Mouse (Mus musculus) lung, adult 2 months (tissue): ENCODE data around the gene Pptc7. TPM values are rescaled to one million over a fixed set of nuclear protein-coding genes. Genes with fewer than 3 reads are reported as not detected.

Experiments
- DNase-seq: peaks from one replicate; pipeline ENCODE4 v3.0.0; 2022
- H3K4me1 ChIP-seq: fragments of 200-500 bp; 2 replicates; pipeline ENCODE4 v1.6.1; 2011; ENCODE audit warnings: low read length; ENCODE audit not compliant: control insufficient read depth, insufficient read depth
- H3K4me3 ChIP-seq: fragments of 200-500 bp; replicated peaks from 2 replicates; pipeline ENCODE3; 2011; ENCODE audit warnings: low read depth, mild to moderate bottlenecking, control low read depth, low read length; ENCODE audit errors: extremely low read depth
- CTCF ChIP-seq: fragments of 200-500 bp; IDR thresholded peaks from 2 replicates; pipeline ENCODE4 v1.5.1; 2011; ENCODE audit warnings: mild to moderate bottlenecking, low read length, control low read depth; ENCODE audit not compliant: insufficient read depth
- POLR2A ChIP-seq: fragments of 200-500 bp; IDR thresholded peaks from 2 replicates; pipeline ENCODE4 v1.6.1; 2011; ENCODE audit warnings: low read depth, mild to moderate bottlenecking, control low read depth, low read length, borderline replicate concordance; ENCODE audit errors: extremely low read depth
- WGBS: fragments of 180-500 bp; shearing (Covaris S2); methylation state at CpG from one replicate; pipeline ENCODE4 v1.1.7; 2018; 5-methylcytosine and 5-hydroxymethylcytosine counted together
- polyA plus RNA-seq: library from polyadenylated mRNA; depleted of rRNA; stranded (reverse); fragments of >200 nt; gene quantifications from 2 replicates; pipeline ENCODE4 v1.2.3, GENCODE M21; 2012

Pptc7 gene
- polyA plus RNA-seq, 1 experiment, result 35.3 TPM

DNA sequence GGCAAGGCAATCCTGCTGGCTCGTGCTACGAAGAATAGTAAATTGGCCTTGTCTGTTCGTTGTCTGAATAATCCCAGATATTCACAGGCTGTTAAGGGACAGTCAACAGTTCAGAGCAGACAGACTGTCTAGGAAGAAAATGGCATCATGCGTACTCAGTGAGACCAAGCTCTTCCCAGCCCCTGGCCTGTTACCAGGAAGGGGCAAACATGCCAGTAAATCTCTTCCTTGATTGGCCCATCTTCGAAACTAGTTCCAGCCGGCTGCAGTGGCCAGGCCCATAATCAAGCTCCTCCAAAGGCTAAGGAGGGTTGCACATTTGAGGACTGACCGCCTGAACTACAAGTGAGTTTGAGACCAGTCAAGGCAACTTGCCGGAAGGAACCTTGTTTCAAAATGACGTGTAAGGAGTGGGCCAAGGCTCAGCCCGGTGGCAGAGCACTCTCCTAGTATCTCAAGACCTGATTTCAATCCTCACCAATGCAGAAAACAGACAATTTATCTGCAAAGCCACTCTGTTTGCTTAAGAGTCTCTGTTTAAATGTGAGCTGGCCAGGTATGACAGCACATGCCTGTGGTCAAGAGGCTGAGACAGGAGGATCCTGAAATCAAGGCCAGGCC lies 37.5 kb upstream of the Pptc7 start:
- no peak for DNase-seq
- WGBS, result 89% methylated on average over 10 of the region's 10 CpGs
- 0 out of 2 replicates have a peak, but pooled peaks cover 4% of the 10 kb centered on the region for H3K4me1 ChIP-seq
- TF ChIP-seq CTCF (no peak), POLR2A (no peak)
- H3K4me3 ChIP-seq, result no peak overlapping the region

DNA sequence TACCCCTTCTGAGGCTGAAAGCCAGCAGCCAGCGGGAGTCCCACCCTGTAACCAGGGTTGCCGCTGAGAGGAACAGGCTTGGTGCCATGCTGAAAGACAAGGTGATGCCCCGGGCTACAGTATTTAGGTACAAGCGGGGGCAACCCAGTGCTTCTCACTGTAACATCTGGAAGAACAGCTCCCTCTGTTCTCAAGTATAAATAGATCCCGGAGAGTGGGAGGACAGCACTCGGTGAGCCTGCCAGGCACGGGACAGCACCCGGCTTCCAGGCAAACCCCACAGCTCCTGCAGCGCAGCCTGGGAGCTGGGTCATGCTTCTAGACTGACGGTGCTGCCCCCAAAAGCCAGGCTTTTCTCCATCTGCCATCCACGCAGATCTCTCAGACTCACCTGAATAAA lies 36.6 kb upstream of the Pptc7 start:
- TF ChIP-seq POLR2A (no peak), CTCF (no peak)
- no peak overlapping the region for H3K4me3 ChIP-seq
- WGBS, result 90% methylated on average over 11 of the region's 11 CpGs
- DNase-seq, result no peak
- 0 out of 2 replicates have a peak, but pooled peaks cover 2% of the 10 kb centered on the region for H3K4me1 ChIP-seq

DNA sequence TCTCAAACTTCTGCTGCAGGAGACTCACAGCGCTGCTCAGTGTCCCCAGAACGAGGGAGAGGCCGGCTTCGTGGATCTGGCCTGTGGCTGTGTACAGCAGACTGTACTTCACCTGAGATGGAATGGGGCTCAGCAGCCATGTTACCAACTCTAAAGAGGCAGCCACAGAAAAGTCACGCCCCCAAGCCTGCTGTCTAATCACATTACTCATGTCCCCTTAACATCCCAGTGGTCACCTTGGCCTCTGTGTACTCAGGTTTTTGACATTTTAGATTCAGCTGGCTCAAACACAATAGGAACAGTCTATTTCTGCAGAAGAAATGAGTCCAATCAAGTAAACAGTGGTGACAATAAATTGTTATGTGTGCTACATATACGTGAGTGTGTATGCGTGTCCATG lies 36.2 kb upstream of the Pptc7 start:
- no peak for TF ChIP-seq CTCF
- no peak for TF ChIP-seq POLR2A
- 92% methylated on average over 7 of the region's 7 CpGs for WGBS
- DNase-seq, result no peak
- Histone ChIP-seq H3K4me3 (no peak overlapping the region), H3K4me1 (no peaks in the 10 kb centered on the region)

DNA sequence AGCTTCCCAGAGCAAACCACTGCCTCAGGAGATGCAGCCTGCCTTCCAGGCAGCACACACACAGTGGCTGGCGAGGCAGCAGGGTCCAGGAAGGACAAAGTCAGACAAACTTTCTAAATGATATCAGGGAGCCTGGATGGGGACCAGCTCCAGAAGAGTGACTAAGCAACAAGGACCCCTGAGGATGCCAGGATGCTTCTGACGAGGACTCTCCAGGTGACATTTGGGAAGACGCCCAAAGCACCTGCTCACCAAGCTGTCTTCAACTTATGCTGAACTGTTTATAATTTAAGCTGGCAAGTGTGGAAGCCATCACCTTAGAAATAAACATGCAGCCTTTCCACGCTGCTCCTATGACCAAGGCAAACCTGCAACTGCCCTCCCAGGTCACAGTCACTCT lies 34.9 kb upstream of the Pptc7 start:
- Histone ChIP-seq H3K4me3 (no peak overlapping the region), H3K4me1 (no peaks in the 10 kb centered on the region)
- DNase-seq, result no peak
- 88% methylated on average over 4 of the region's 4 CpGs for WGBS
- TF ChIP-seq POLR2A (no peak), CTCF (no peak)

DNA sequence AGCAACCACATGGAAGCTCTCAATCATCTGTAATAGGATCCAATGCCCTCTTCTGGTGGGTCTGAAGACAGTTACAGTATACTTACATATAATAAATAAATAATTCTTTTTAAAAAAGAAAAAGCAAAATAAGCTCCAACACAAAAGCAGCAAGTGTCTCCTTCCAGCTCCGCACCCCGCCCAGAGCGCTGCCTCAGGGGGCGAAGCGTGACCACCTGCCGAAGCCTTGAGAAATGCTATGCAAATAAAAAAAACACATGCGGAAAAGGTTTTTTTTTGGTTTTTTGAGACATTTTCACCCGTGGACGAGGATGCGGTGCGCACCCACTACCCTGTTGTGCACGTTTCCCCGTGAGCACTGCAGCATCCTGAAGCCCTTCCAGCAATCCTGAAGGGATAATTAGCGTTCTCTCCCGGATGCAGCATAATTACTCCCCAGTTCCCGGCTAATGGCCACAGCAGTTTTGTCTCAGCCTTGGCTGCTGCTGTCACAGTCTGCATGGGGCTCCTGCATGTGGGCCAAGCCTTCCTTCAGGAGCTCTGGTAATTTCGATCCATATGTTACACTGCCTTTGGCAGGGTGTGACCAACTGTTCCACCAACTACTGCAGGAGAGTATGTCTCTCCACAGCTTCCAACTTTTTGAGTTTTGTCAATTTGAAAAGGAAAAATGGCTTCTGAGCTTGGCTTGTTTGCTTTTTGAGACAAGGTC lies 32.1 kb upstream of the Pptc7 start:
- no peak for DNase-seq
- H3K4me1 ChIP-seq, result no peaks in the 10 kb centered on the region
- no peak overlapping the region for H3K4me3 ChIP-seq
- TF ChIP-seq CTCF (no peak), POLR2A (no peak)
- WGBS, result 91% methylated on average over 17 of the region's 17 CpGs

DNA sequence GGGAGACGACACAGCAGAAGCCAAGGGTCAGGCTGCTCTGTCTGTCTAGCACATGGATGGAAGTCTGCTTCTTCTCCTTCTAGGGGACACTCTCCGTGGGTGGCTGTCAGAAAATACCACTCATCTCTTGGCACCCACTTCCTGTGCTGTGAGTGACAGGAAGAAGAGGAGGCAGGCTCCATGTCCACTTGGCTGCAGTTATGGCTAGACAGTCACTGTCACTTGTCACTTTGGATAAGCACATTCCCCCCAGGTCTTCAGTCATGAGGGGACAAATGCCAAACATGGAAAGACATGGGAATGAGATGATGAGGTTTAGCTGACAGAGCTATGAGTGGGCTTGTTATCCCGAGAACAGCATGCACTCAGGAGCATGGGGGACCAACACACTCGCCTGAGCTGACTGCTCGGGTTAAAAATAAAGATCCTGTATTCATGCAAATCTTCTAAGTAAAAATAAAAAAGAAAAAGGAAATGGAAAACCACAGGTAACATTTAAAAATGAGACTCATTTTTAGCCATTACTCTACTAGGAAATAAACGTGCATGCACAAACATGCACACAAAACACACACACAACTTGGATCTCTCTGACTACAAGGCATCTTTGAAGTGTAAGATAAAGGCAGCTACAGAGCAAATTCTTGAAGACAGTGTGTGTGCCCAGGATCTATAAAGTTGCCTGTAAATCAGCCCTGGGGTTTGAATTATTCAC lies 26.0 kb upstream of the Pptc7 start:
- TF ChIP-seq CTCF, result no peak
- DNase-seq, result no peak
- 52% methylated on average over 6 of the region's 6 CpGs for WGBS
- no peak overlapping the region for H3K4me3 ChIP-seq
- no peaks in the 10 kb centered on the region; the same call in 1 of the 2 replicates for H3K4me1 ChIP-seq

DNA sequence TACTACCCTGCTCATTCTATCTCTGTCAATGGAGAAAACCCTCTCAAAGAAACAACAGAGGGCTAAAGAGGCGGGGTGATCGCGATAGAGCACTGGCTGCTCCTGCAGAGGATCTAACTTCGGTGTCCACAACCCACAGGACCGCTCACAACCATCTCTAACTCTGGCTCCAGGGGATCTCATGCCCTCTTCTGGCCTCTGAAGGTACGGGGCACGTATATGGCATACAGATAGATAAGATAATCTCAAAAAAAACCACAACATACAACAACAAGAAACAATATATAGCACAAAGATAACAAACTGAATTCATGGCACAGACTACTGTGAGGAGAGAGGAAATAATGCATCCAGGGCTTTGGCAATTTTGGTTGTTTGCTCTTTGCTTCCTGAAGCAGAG lies 22.1 kb upstream of the Pptc7 start:
- H3K4me1 ChIP-seq, result peaks cover 8% of the 10 kb centered on the region

DNA sequence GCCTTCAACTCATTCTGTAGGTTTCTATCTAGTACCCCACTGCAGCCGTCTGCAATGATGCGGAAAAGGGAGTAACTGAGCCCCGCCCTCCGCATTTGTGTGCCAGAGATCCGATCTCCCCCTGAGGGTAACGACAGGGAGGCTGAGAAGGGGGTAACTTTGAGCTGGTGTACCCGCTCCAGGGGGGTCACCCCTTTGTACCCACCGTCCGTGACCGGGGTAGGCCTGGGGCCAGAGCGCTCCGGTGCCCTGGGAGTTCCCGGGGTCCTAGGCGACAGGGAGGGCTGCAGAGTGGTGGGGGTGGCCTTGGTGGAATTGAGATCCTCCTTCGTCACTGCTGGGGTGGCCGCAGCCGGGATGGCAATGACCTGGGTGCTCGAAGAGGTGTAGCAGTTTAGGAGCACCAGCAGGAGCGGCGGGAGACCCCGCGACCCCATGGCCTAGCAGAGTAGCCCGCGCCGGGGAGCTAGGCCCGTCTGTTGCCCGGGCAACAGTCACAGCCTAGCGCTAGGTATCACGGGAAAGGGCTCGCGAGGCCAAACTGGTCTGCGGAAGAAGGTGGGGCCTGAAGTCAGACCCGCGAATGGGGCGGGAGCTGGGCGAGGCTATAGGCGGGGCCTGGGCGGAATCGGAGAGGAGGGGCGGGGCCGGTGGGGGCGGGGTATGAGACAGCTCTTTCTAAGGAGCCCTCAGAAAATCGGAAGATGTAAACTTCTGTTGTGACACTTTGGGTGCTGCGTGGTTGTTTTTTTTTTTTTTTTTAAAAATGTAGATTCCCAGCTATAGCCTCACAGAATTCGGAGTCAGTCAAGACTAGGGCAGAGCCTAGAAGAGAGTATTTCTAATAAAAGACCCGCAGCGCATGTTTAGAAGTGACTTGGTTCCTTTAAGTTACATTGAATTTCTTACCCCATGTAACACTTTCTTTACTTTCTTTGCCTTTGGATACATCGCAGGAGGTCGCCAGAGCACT lies 19.9 kb upstream of the Pptc7 start, which contains the start of gene Tctn1:
Tctn1 (minus strand) TSS at position 528 of the 973 bp plus-strand sequence.
- Histone ChIP-seq H3K4me1 (peaks cover 8% of the 10 kb centered on the region), H3K4me3 (peak within 1 kb of the TSS; percentile 94)
- peak; percentile 79 for DNase-seq
- peak; percentile 52; the same call in 1 of the 2 replicates for TF ChIP-seq POLR2A
- no peak for TF ChIP-seq CTCF
- WGBS, result under 1% methylated on average over 49 of the region's 49 CpGs

More for the DNA sequence above, 22.1 kb upstream of the Pptc7 start:
- WGBS, result 63% methylated on average over 7 of the region's 7 CpGs
- no peak overlapping the region for H3K4me3 ChIP-seq
- no peak for TF ChIP-seq CTCF
- TF ChIP-seq POLR2A, result no peak
- no peak for DNase-seq

DNA sequence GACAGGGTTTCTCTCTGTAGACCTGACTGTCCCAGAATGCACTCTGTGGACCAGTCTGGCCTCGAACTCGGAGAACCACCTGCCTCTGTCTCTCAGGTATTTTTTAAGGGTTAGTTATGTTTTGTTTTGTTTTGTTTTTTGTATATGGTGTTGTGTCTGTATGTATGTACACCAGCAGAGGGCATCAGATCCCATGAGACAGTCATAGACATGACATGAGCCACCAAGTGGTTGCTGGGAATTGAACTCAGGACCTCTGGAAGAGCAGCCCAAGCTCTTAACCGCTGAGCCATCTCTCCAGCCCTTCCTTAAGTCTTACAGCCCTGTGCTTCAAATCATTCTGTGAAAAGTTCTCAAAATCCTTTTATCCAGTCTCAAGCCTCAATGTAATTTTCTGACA lies 19.0 kb upstream of the Pptc7 start:
- Histone ChIP-seq H3K4me3 (no peak overlapping the region), H3K4me1 (peaks cover 8% of the 10 kb centered on the region)
- TF ChIP-seq POLR2A, result no peak
- TF ChIP-seq CTCF, result 0 out of 2 replicates have a peak, but pooled peaks have one; percentile 3
- no peak for DNase-seq
- 56% methylated on average over 3 of the region's 3 CpGs for WGBS
